Mouse (Mus musculus) forebrain, embryonic 10.5 days (tissue): Measurements from ENCODE around the gene Shb. TPM values are rescaled to one million over a fixed set of nuclear protein-coding genes. Genes with fewer than 3 reads are reported as not detected.

Source experiments
- DNase-seq: peaks from one replicate; pipeline ENCODE4 v3.0.0-alpha.2; 2017; ENCODE audit warnings: low spot score; ENCODE audit errors: extremely low spot score
- H3K27ac ChIP-seq: fragments of 300-500 bp; sonication (generic); 2 replicates; pipeline ENCODE4 v1.5.1; 2016; ENCODE audit warnings: mild to moderate bottlenecking
- H3K27me3 ChIP-seq: fragments of 300-500 bp; sonication (generic); 2 replicates; pipeline ENCODE4 v1.6.1; 2016; ENCODE audit warnings: mild to moderate bottlenecking; ENCODE audit not compliant: poor library complexity, severe bottlenecking
- H3K36me3 ChIP-seq: fragments of 300-500 bp; sonication (generic); replicated peaks from 2 replicates; pipeline ENCODE4 v1.6.1; 2016; ENCODE audit warnings: mild to moderate bottlenecking, moderate library complexity
- H3K4me1 ChIP-seq: fragments of 300-500 bp; sonication (generic); 2 replicates; pipeline ENCODE4 v1.6.1; 2016
- H3K4me3 ChIP-seq: fragments of 300-500 bp; sonication (generic); 2 replicates; pipeline ENCODE4 v1.5.1; 2016; ENCODE audit warnings: mild to moderate bottlenecking, moderate library complexity
- H3K9me3 ChIP-seq: fragments of 300-500 bp; sonication (generic); 2 replicates; pipeline ENCODE4 v1.6.1; 2016; ENCODE audit warnings: mild to moderate bottlenecking, moderate library complexity
- WGBS: fragments of 180-500 bp; shearing (Covaris S2); methylation state at CpG from one replicate; pipeline ENCODE4 v1.1.7; 2016; 5-methylcytosine and 5-hydroxymethylcytosine counted together
- polyA plus RNA-seq: library from polyadenylated mRNA; unstranded; fragments of >200 nt; fragmentation: Nextera tagmentation; extraction: Ambion mirVana; gene quantifications from 2 replicates; pipeline ENCODE4 v1.2.1, GENCODE M21; 2016

The Shb gene
- polyA plus RNA-seq, 1 experiment from 2014 or later = 3.0 TPM

- H3K9me3 ChIP-seq = no peaks in the 10 kb centered on the region
- H3K27me3 ChIP-seq = peaks cover 8% of the 10 kb centered on the region; the same call in 1 of the 2 replicates
- WGBS = 21% methylated on average over 11 of the region's 11 CpGs
- H3K4me1 ChIP-seq = peaks cover 53% of the 10 kb centered on the region
- no peak overlapping the region for H3K4me3 ChIP-seq
- peak overlapping the region; percentile 72 for H3K27ac ChIP-seq
- H3K36me3 ChIP-seq = no peaks in the 10 kb centered on the region; the same call in 1 of the 2 replicates
- DNase-seq = peak; percentile 71
These were observed 113.9 kb downstream of the Shb start for GRCm38 (mm10) chr4:45418229-45418950.

DNA sequence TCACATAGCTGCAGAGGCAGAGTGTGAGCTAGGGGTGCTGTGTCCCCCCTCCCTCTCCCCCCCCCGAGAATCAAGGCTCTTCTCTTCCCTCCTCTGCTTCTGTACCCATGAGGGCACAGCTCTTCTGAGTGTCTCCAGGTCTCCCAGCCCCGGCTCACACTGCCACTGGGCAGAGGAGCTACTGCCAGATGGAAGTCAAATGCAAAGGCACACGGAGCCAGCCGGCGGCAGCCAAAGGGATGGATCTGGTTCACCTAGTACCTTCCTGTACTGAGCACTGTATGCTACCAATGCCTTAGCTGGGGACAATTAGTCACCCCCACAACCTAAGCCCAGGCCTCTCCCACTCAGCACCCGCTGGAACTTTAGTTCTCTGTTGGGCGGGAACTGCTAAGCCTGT lies 116.0 kb downstream of the Shb start:
- no peak overlapping the region for H3K4me3 ChIP-seq
- H3K36me3 ChIP-seq = no peaks in the 10 kb centered on the region
- no peaks in the 10 kb centered on the region for H3K9me3 ChIP-seq
- no peak for DNase-seq
- H3K4me1 ChIP-seq = peaks cover 44% of the 10 kb centered on the region
- WGBS = 77% methylated on average over 7 of the region's 7 CpGs
- peaks cover 18% of the 10 kb centered on the region for H3K27me3 ChIP-seq
- no peak overlapping the region for H3K27ac ChIP-seq

GRCm38 (mm10) chr4:45413674-45414338 lies 118.5 kb downstream of the Shb start:
- WGBS = 87% methylated on average over 9 of the region's 9 CpGs
- Histone ChIP-seq H3K4me3 (no peak overlapping the region), H3K27me3 (peaks cover 15% of the 10 kb centered on the region), H3K4me1 (peaks cover 28% of the 10 kb centered on the region), H3K27ac (no peak overlapping the region), H3K9me3 (no peaks in the 10 kb centered on the region), H3K36me3 (no peaks in the 10 kb centered on the region)
- no peak for DNase-seq

DNA sequence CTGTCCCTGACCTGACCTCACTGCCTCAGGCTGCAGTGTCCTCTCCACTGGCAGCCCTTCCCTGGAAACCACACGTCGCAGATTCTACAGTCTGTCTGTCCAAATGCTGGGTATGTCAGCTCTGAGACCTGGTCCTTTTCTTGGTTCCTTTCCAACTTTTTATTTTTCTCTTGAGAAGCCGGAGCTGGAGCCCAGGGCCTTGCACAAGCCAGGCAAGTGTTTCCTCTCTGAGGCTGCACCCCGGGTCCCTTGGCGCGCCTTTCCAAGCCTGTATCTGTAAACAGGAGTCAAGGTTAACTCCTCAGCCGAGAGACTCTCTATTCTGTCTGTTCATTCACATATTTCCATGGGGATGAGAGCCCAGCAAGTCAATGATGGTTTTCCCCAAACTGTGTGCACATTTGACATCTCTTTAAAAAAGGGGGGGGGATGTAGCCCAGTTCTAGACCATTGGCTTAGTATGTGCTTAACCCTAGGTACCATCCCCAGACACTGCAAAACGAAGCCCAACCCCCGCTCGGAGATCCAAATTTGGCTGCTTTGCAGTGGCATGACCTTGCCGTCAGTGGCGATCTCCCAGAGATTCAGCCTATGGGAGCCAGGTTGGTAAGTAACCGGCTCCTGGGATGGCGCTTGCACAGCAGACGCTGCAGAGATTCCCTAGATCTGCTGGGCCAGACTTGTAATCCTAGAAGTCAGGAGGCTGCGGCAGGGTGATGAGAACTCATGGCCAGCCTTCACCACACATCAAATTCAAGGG lies 119.7 kb downstream of the Shb start:
- Histone ChIP-seq H3K27ac (no peak overlapping the region), H3K4me1 (peaks cover 23% of the 10 kb centered on the region), H3K36me3 (no peaks in the 10 kb centered on the region), H3K4me3 (no peak overlapping the region), H3K9me3 (no peaks in the 10 kb centered on the region), H3K27me3 (peaks cover 15% of the 10 kb centered on the region)
- DNase-seq = no peak
- WGBS = 69% methylated on average over 16 of the region's 16 CpGs

DNA sequence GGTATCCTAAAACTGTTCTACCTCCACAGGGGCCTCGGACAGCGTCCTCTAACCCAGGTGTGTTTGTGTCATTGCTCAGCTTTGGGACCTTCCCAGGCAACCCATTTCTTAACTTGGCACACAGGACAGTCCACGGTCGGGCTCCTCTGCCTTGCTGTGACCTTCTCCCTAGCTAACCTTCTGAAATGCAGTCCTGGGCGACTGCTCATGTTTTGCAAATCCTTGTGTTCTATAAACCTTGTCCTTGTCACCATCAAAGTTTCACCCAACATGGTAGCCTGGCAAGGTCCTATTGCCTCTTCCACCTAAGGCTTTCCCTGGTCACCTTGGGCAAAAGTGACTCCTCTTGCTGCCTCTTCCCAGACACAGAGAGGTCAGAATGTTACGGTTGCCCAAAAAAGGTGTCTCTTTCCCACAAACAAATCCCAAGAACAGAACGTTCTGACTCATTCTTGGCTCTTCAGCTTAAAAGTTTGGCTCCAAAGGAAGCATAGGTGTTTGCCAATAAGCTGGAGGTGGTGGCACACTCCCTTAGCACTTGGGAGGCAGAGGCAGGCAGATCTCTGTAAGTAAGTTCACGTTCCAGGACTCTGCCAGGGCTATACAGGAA lies 121.0 kb downstream of the Shb start:
- DNase-seq = no peak
- Histone ChIP-seq H3K27ac (no peak overlapping the region), H3K9me3 (no peaks in the 10 kb centered on the region), H3K36me3 (no peaks in the 10 kb centered on the region), H3K27me3 (peaks cover 15% of the 10 kb centered on the region; the same call in 1 of the 2 replicates), H3K4me1 (peaks cover 36% of the 10 kb centered on the region), H3K4me3 (no peak overlapping the region)
- WGBS = 93% methylated on average over 8 of the region's 8 CpGs

GRCm38 (mm10) chr4:45409270-45409669 lies 123.0 kb downstream of the Shb start:
- peak; percentile 66 for DNase-seq
- Histone ChIP-seq H3K4me1 (peaks cover 42% of the 10 kb centered on the region), H3K36me3 (peaks cover 11% of the 10 kb centered on the region), H3K27ac (peak overlapping the region; percentile 95), H3K27me3 (peaks cover 15% of the 10 kb centered on the region; the same call in 1 of the 2 replicates), H3K9me3 (no peaks in the 10 kb centered on the region), H3K4me3 (peak overlapping the region; percentile 99)
- 2% methylated on average over 10 of the region's 10 CpGs for WGBS

DNA sequence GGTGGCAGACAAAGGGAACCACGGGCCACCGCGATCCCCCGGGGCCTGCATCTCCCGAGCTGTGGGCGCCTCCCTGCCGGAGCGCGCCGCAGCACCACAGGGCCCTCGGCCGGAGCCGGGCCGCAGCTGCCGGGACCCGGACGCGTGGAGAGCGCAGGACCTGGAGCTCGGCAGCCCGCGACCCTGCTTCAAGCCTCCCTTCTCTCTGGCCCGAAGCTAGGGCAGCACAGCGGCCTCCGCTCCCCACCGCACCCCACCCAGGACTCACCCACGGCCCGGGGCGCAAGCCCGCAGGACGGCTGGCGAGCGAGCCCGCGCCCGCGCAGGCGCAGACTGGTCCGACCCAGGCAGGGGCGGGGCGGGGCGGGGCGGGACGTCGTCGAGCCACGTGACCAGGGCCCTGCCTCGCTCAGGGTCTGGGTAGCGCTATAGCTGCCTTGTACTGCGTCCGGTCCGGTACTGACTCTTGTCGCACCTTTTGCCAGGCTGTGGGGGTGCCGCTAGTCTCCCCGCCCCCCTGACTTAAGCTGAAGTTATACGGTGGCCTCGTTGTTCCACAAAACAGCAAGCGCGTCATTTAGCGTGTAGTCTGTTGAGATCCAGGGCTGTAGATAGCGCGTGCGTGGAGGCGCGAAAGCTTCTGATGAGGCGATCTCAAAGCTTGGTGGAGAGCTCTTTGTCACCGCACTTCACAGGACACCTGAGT lies 123.7 kb downstream of the Shb start, which contains the start of gene Slc25a51:
Gene Slc25a51 (minus strand): TSS at position 340 of the 706 bp plus-strand sequence.
- H3K4me1 ChIP-seq = peaks cover 42% of the 10 kb centered on the region
- H3K36me3 ChIP-seq = peaks cover 18% of the 10 kb centered on the region
- peak; percentile 89 for DNase-seq
- peaks cover 15% of the 10 kb centered on the region; the same call in 1 of the 2 replicates for H3K27me3 ChIP-seq
- H3K27ac ChIP-seq = peak within 1 kb of the TSS; percentile 95
- WGBS = under 1% methylated on average over 67 of the region's 67 CpGs
- H3K9me3 ChIP-seq = no peaks in the 10 kb centered on the region
- peak within 1 kb of the TSS; percentile 99 for H3K4me3 ChIP-seq

- Histone ChIP-seq H3K27me3 (peaks cover 15% of the 10 kb centered on the region; the same call in 1 of the 2 replicates), H3K27ac (peak overlapping the region; percentile 95), H3K36me3 (peaks cover 25% of the 10 kb centered on the region), H3K4me3 (peak overlapping the region; percentile 99), H3K4me1 (peaks cover 41% of the 10 kb centered on the region), H3K9me3 (no peaks in the 10 kb centered on the region)
- DNase-seq = no peak
- WGBS = 3% methylated on average over 19 of the region's 19 CpGs
These were observed 124.5 kb downstream of the Shb start for GRCm38 (mm10) chr4:45407703-45408334.

- Histone ChIP-seq H3K4me3 (peak overlapping the region; percentile 99), H3K36me3 (peaks cover 32% of the 10 kb centered on the region), H3K27ac (peak overlapping the region; percentile 95; the same call in 1 of the 2 replicates), H3K4me1 (peaks cover 35% of the 10 kb centered on the region), H3K9me3 (no peaks in the 10 kb centered on the region), H3K27me3 (peaks cover 11% of the 10 kb centered on the region; the same call in 1 of the 2 replicates)
- WGBS = 80% methylated on average over 5 of the region's 5 CpGs
- no peak for DNase-seq
These were observed 125.1 kb downstream of the Shb start for GRCm38 (mm10) chr4:45407001-45407702.

GRCm38 (mm10) chr4:45406397-45406796 lies 125.9 kb downstream of the Shb start:
- H3K27ac ChIP-seq = 0 out of 2 replicates have a peak overlapping the region, but pooled peaks have one; percentile 13
- WGBS = 84% methylated on average over 7 of the region's 7 CpGs
- no peak for DNase-seq
- no peaks in the 10 kb centered on the region for H3K9me3 ChIP-seq
- peaks cover 40% of the 10 kb centered on the region for H3K36me3 ChIP-seq
- H3K4me1 ChIP-seq = peaks cover 34% of the 10 kb centered on the region
- H3K4me3 ChIP-seq = peak overlapping the region; percentile 99; the same call in 1 of the 2 replicates
- peaks cover 5% of the 10 kb centered on the region; the same call in 1 of the 2 replicates for H3K27me3 ChIP-seq

- H3K36me3 ChIP-seq = peaks cover 50% of the 10 kb centered on the region
- DNase-seq = no peak
- H3K27me3 ChIP-seq = no peaks in the 10 kb centered on the region
- H3K4me1 ChIP-seq = peaks cover 34% of the 10 kb centered on the region
- WGBS = 85% methylated on average over 7 of the region's 7 CpGs
- H3K27ac ChIP-seq = no peak overlapping the region
- H3K9me3 ChIP-seq = no peaks in the 10 kb centered on the region
- H3K4me3 ChIP-seq = no peak overlapping the region
These were observed 127.0 kb downstream of the Shb start for GRCm38 (mm10) chr4:45405315-45405714.
